Mouse (Mus musculus) bone marrow, adult 2 months (tissue): Measurements from ENCODE around the gene Phgr1. TPM values are rescaled to one million over a fixed set of nuclear protein-coding genes. Genes with fewer than 3 reads are reported as not detected.

Experiments used
- H3K27ac ChIP-seq: fragments of 200-500 bp; 2 replicates; pipeline ENCODE4 v1.5.1; 2012; ENCODE audit warnings: low read depth, mild to moderate bottlenecking, control low read depth, inconsistent platforms, low read length; ENCODE audit not compliant: control insufficient read depth, poor library complexity, insufficient read depth
- H3K4me1 ChIP-seq: fragments of 200-500 bp; 2 replicates; pipeline ENCODE4 v1.6.1; 2011; ENCODE audit warnings: low read length; ENCODE audit not compliant: control insufficient read depth, insufficient read depth
- H3K4me3 ChIP-seq: fragments of 200-500 bp; replicated peaks from 2 replicates; pipeline ENCODE3; 2011; ENCODE audit warnings: mild to moderate bottlenecking, low read depth, low read length, control low read depth; ENCODE audit not compliant: control insufficient read depth
- CTCF ChIP-seq: fragments of 200-500 bp; IDR thresholded peaks from 2 replicates; pipeline ENCODE4 v1.5.1; 2011; ENCODE audit warnings: low read length, control low read depth; ENCODE audit not compliant: control insufficient read depth, insufficient read depth
- POLR2A ChIP-seq: fragments of 200-500 bp; IDR thresholded peaks from 2 replicates; pipeline ENCODE4 v1.6.1; 2011; ENCODE audit warnings: low read depth, mild to moderate bottlenecking, control low read depth, low read length, borderline replicate concordance; ENCODE audit not compliant: control insufficient read depth
- WGBS: fragments of 180-500 bp; shearing (Covaris S2); methylation state at CpG from one replicate; pipeline ENCODE4 v1.1.7; 2018; 5-methylcytosine and 5-hydroxymethylcytosine counted together
- polyA plus RNA-seq: library from polyadenylated mRNA; stranded (reverse); fragments of >200 nt; gene quantifications from 2 replicates; pipeline ENCODE4 v1.2.4, GENCODE M21; 2011; ENCODE audit warnings: low replicate concordance; ENCODE audit not compliant: missing spikeins, insufficient read depth, insufficient read length

The Phgr1 gene
- polyA plus RNA-seq, 1 experiment = not detected

DNA sequence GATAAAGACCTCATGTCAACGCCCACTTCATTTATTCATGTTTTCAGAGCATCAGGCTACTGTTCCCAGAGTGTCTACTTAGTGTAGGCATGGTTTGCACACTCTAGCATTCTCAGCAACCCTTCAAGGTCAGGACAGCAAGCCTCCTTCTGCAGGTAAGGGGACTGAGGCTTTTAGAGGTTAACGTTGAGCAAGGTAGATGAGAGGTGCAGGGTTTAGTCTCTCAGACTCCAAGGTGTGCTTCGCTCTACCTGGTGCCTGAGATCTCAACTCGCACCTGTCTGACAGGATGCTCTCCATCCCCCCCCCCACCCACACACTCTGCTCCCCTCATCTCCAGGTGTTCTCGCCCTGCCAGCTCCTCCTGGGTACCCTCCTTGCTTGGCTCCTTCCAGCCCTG lies 18.4 kb upstream of the Phgr1 start:
- 84% methylated on average over 5 of the region's 5 CpGs for WGBS
- TF ChIP-seq POLR2A = no peak
- no peak for TF ChIP-seq CTCF
- Histone ChIP-seq H3K4me1 (peaks cover 1% of the 10 kb centered on the region; the same call in 1 of the 2 replicates), H3K4me3 (no peak overlapping the region), H3K27ac (no peak overlapping the region)

DNA sequence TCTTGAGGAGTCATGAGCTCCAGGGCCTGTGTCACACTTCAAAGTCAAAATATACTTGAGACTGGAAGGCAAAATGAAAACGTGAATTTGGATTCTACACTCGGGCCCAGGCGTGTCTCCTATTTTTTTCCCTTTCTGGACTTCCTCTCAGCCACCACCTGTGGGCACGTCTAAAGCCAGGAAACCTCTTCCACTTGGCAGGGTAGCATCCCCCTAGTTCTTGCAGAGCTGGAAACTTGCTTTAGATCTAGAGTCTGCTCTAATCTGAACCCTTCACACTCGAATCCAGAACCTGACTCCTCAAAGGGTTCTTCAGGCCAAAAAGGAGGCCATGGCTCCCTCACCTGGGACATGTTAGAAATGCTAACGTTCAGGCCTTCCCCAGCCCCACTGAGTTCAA lies 17.2 kb upstream of the Phgr1 start:
- TF ChIP-seq CTCF (no peak), POLR2A (no peak)
- WGBS = 70% methylated on average over 6 of the region's 6 CpGs
- peaks cover 1% of the 10 kb centered on the region; the same call in 1 of the 2 replicates for H3K4me1 ChIP-seq
- no peak overlapping the region for H3K27ac ChIP-seq
- H3K4me3 ChIP-seq = no peak overlapping the region

DNA sequence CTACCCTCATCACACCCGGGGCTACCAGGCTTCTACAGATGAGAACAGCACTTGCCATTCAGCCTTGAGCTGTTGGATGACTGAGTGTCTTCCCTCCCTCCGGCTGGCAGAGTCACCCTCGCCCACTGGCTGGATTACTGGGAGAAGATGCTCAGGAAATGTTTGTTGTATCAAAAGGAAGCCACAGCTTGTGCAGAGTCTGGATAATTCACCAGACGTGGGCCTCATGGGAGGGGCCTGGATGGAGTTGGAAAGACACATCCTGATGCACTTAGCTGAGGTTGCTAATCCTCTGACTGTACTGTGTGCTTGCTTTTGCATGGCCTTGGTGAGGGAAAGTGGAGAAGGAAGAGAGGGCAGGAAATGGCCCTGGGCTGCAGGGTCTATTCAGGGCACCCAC lies 16.5 kb upstream of the Phgr1 start:
- no peak overlapping the region for H3K27ac ChIP-seq
- no peak overlapping the region for H3K4me3 ChIP-seq
- TF ChIP-seq POLR2A = no peak
- WGBS = 56% methylated on average over 4 of the region's 4 CpGs
- H3K4me1 ChIP-seq = 0 out of 2 replicates have a peak, but pooled peaks cover 1% of the 10 kb centered on the region

DNA sequence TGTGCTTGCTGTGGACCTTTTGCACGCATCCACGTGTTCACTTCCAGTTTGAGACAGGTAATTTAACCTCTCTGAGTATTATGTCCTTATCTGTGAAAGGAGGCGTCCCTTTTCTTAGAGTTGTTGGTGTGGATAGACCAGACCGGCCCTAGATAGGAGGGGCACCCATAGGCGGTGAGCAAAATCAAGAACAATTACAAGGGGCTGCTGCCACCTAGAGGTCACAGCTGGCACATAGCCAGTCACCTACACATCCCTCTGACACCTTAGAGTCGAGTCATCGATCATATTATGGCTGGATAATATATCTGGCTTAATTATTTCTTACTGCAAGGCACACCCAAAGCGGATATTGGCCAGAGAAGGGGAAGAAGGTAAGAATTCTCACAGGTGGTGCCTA lies 12.7 kb upstream of the Phgr1 start:
- peak; percentile 90 for TF ChIP-seq CTCF
- no peak for TF ChIP-seq POLR2A
- 7% methylated on average over 8 of the region's 8 CpGs for WGBS
- no peak overlapping the region for H3K27ac ChIP-seq
- no peak overlapping the region for H3K4me3 ChIP-seq
- peaks cover 2% of the 10 kb centered on the region; the same call in 1 of the 2 replicates for H3K4me1 ChIP-seq

DNA sequence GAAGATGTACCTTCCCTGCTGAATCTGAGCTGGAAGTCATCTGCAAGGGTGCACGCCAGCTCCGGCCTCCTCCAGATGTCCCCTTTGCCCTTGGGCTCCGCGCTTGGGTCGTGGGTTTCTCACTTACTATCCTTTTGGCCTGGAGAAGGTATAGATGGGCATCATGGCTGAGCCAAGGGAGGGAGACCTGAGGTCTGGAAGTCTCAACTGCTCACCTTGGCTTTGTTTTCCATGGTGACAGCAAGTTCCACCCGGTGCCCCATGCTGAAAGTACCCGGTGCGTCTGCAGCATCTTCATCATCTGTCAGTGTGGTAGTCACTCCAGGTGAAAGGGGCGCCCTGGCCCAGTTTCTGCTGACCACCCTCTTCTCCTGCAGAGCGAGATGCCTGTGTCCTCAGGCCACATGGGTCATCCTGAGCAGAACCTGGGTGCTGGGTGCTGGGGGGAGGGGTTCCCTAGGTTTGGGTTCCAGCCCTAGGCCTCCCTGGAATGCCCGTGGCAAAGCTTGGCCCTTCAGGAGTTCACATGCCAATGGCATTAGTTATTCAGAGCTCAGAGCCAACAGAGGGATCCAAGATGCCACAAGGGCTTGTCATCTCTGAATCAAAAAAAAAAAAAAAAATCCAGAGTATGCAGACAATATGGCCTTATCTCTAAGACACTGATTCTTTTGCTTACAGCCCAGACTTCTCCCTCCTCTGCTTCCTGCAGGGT lies 12.1 kb upstream of the Phgr1 start:
- TF ChIP-seq CTCF = no peak
- no peak overlapping the region for H3K27ac ChIP-seq
- WGBS = 89% methylated on average over 11 of the region's 11 CpGs
- H3K4me1 ChIP-seq = peaks cover 2% of the 10 kb centered on the region; the same call in 1 of the 2 replicates
- H3K4me3 ChIP-seq = no peak overlapping the region

DNA sequence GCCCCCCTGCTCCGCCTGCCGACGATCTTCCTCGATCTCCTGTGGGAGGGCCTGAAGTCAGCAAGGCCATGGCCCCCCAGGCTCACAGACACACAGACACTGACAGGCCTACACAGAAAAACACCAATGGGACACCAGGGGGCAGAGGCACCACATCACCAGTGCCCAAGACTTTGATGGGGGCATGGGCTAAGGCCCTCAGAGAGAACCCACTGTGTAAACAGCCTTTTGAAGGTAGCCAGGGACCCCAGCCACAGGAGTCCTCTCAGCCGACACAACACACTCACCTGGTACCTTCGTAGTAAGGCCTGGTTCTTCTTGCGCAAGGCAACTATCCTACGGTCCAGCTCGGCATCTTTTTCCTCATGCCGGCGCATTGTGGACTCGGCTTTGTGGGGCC lies 11.2 kb upstream of the Phgr1 start:
- TF ChIP-seq CTCF (peak; percentile 20; the same call in 1 of the 2 replicates), POLR2A (no peak)
- H3K4me1 ChIP-seq = peaks cover 2% of the 10 kb centered on the region
- WGBS = 89% methylated on average over 12 of the region's 12 CpGs
- H3K27ac ChIP-seq = no peak overlapping the region; the same call in 1 of the 2 replicates
- H3K4me3 ChIP-seq = no peak overlapping the region

DNA sequence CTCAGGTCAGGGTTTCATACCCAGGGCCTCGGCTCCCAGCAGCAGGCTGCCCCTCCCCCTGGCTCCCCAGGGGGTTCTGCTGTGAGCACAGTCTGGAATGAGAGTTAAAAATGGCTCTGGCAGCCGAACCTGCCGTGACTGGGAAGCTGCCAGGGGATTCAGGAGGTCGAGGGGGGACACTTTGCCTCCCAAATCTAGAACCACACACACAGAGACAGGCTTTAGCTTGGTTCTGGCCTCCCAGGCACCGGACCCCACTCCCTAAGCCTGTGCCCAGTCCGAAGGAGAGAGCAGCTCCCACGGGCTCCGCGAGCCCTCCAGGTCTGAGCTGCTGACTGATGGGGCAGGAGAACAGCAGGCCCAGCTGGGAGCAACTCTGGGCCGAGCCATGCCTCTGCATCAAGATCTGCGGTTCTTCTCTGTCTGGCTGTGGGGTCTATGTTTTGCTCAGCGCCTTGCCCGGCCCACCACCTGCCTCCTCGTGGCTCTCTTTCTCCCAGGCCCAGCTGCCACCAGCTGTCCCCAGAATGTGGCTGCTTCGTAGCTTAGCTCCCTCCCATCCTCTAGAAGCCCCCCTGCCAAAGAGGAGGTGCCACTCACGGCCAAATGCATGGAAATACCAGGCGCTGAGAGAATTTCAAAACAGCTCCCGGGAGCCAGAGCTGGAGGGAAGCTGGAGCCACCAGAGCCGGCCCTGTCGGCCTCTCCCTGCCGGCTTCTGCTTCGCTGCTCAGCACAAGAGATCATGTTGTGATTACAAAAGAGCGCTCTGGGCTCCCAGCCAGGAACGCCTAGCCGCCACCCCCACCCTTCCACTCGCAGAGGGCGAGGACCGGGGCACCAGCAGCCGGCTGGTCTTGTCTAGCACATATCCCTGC lies 10.4 kb upstream of the Phgr1 start, which contains the start of gene Ccdc9b:
Ccdc9b (minus strand) TSS at position 756 of the 878 bp plus-strand sequence.
- Histone ChIP-seq H3K4me1 (peaks cover 2% of the 10 kb centered on the region), H3K27ac (peak within 1 kb of the TSS; percentile 52), H3K4me3 (peak within 1 kb of the TSS; percentile 5)
- TF ChIP-seq POLR2A (0 out of 2 replicates have a peak, but pooled peaks have one; percentile 25), CTCF (no peak)
- WGBS = 20% methylated on average over 29 of the region's 29 CpGs

DNA sequence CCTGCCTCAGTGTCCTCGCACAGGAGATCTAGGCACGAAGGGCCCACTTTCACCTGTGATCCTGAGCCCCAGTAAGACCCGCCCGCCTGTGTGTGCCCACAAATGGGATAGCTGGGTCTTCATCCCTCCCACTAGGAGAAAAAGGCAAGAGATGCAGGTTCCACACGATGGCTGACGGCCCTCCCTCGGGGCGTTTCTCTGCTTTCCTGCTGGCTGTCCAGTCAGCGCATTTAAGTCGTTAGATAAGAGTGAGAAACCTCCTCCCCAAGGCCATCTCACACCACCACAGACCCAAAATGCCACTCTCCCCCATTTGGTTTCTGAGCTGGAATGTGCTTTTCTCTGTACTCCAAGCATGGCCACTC lies 9.8 kb upstream of the Phgr1 start:
- TF ChIP-seq POLR2A (no peak), CTCF (no peak)
- WGBS = 8% methylated on average over 10 of the region's 10 CpGs
- H3K4me1 ChIP-seq = peaks cover 2% of the 10 kb centered on the region

More for the DNA sequence above, 9.8 kb upstream of the Phgr1 start:
- peak overlapping the region; percentile 52 for H3K27ac ChIP-seq
- H3K4me3 ChIP-seq = no peak overlapping the region
